Mouse (Mus musculus) MEL (cell line): ENCODE measurements at regions not wholly inside any gene's neighbourhood (a gene's known extent, or its start where the extent isn't known, plus 50 kb on each side); places are given as distances from the start of the nearest gene placed in this dataset.
A peak's percentile ranks its signal among the peaks of the same experiment; 100 is the strongest.

ENCODE experiments used
- DNase-seq: peaks from one replicate; pipeline ENCODE4 v3.0.0; 2011; ENCODE audit warnings: low read depth, low spot score
- H3K27ac ChIP-seq: 2 replicates; pipeline ENCODE4 v1.5.1; 2012; ENCODE audit warnings: low read depth, mild to moderate bottlenecking, control low read depth, low read length, moderate library complexity; ENCODE audit not compliant: control insufficient read depth
- H3K27me3 ChIP-seq, 2 experiments: fragments of 150-350 bp in 1 of 2; sonication (generic) in 1 of 2; 2 replicates each; pipeline ENCODE4 v1.6.1; 2012; ENCODE audit warnings: low read length in 2 of 2, mild to moderate bottlenecking in 2 of 2, improper control_type of control experiment in 1 of 2, moderate library complexity in 1 of 2; ENCODE audit not compliant: insufficient read depth in 2 of 2, control insufficient read depth in 1 of 2
- H3K36me3 ChIP-seq, 2 experiments: 2 replicates each; pipeline ENCODE4 v1.6.1; 2012 to 2014; ENCODE audit warnings: low read length in 2 of 2, improper control_type of control experiment in 1 of 2, inconsistent platforms in 1 of 2, mild to moderate bottlenecking in 1 of 2; ENCODE audit not compliant: insufficient read depth in 2 of 2, control insufficient read depth in 1 of 2
- H3K4me1 ChIP-seq, 2 experiments: fragments of 150-350 bp in 1 of 2; sonication (generic) in 1 of 2; 2 replicates each; pipeline ENCODE4 v1.6.1; 2012; ENCODE audit warnings: low read length in 2 of 2, improper control_type of control experiment in 1 of 2, mild to moderate bottlenecking in 1 of 2; ENCODE audit not compliant: insufficient read depth in 2 of 2, control insufficient read depth in 1 of 2
- H3K4me3 ChIP-seq, 2 experiments: fragments of 150-350 bp in 1 of 2; sonication (generic) in 1 of 2; 2 replicates each; pipeline ENCODE4 v1.5.1; 2012; ENCODE audit warnings: low read depth in 2 of 2, low read length in 2 of 2, mild to moderate bottlenecking in 2 of 2, moderate library complexity in 2 of 2, control low read depth in 1 of 2, improper control_type of control experiment in 1 of 2; ENCODE audit not compliant: control insufficient read depth in 1 of 2, insufficient read depth in 1 of 2
- H3K79me2 ChIP-seq: 2 replicates; pipeline ENCODE4 v1.6.1; 2012; ENCODE audit warnings: mild to moderate bottlenecking, low read length, moderate library complexity; ENCODE audit not compliant: control insufficient read depth, poor library complexity, insufficient read depth
- H3K9ac ChIP-seq: 2 replicates; pipeline ENCODE4 v1.6.1; 2012; ENCODE audit warnings: low read depth, mild to moderate bottlenecking, control low read depth, low read length, moderate library complexity; ENCODE audit not compliant: control insufficient read depth, poor library complexity, severe bottlenecking
- H3K9me3 ChIP-seq: fragments of 150-350 bp; sonication (generic); replicated peaks from 2 replicates; pipeline ENCODE4 v1.6.1; 2012; ENCODE audit warnings: mild to moderate bottlenecking, low read length, improper control_type of control experiment, moderate library complexity; ENCODE audit not compliant: insufficient read depth
- BHLHE40 ChIP-seq: IDR thresholded peaks from 2 replicates; pipeline ENCODE4 v1.6.1; 2012; ENCODE audit warnings: low read depth, mild to moderate bottlenecking, inconsistent platforms, low read length, improper control_type of control experiment, borderline replicate concordance
- CHD1 ChIP-seq: IDR thresholded peaks from 2 replicates; pipeline ENCODE4 v1.6.1; 2012; ENCODE audit warnings: low read depth, mild to moderate bottlenecking, inconsistent platforms, low read length, improper control_type of control experiment
- CHD2 ChIP-seq: IDR thresholded peaks from 2 replicates; pipeline ENCODE4 v1.6.1; 2011; ENCODE audit warnings: low read length, improper control_type of control experiment
- CTCF ChIP-seq, 3 experiments: IDR thresholded peaks in 2 of 3; conservative IDR thresholded peaks in 1 of 3; 2 replicates each; pipeline ENCODE4 v1.5.1; 2011 to 2012; ENCODE audit warnings: low read length in 3 of 3, low read depth in 2 of 3, mild to moderate bottlenecking in 2 of 3, improper control_type of control experiment in 1 of 3, inconsistent platforms in 1 of 3, mixed read lengths in 1 of 3, moderate library complexity in 1 of 3; ENCODE audit not compliant: control insufficient read depth in 1 of 3, insufficient read depth in 1 of 3, poor library complexity in 1 of 3, severe bottlenecking in 1 of 3
- E2F4 ChIP-seq: IDR thresholded peaks from 2 replicates; pipeline ENCODE4 v1.6.1; 2011; ENCODE audit warnings: low read depth, low read length, improper control_type of control experiment, borderline replicate concordance
- ELF1 ChIP-seq: IDR thresholded peaks from 2 replicates; pipeline ENCODE4 v1.6.1; 2014; ENCODE audit warnings: low read depth, mild to moderate bottlenecking, inconsistent platforms, low read length, improper control_type of control experiment, moderate library complexity
- EP300 ChIP-seq, 2 experiments: IDR thresholded peaks; 2 replicates each; pipeline ENCODE4 v1.6.1; 2011; ENCODE audit warnings: improper control_type of control experiment in 2 of 2, low read length in 2 of 2, low read depth in 1 of 2, mild to moderate bottlenecking in 1 of 2
- GABPA ChIP-seq: IDR thresholded peaks from 2 replicates; pipeline ENCODE4 v1.6.1; 2012; ENCODE audit warnings: low read depth, mild to moderate bottlenecking, inconsistent platforms, low read length, improper control_type of control experiment, moderate library complexity
- GATA1 ChIP-seq: IDR thresholded peaks from 2 replicates; pipeline ENCODE4 v1.6.1; 2011; ENCODE audit warnings: low read depth, low read length, improper control_type of control experiment
- HCFC1 ChIP-seq: IDR thresholded peaks from 2 replicates; pipeline ENCODE4 v1.6.1; 2012; ENCODE audit warnings: low read depth, mild to moderate bottlenecking, inconsistent platforms, low read length, improper control_type of control experiment, moderate library complexity
- JUND ChIP-seq: IDR thresholded peaks from 2 replicates; pipeline ENCODE4 v1.6.1; 2011; ENCODE audit warnings: low read depth, mild to moderate bottlenecking, improper control_type of control experiment, low read length
- MAFK ChIP-seq: IDR thresholded peaks from 2 replicates; pipeline ENCODE4 v1.6.1; 2011; ENCODE audit warnings: low read depth, mild to moderate bottlenecking, low read length, improper control_type of control experiment, borderline replicate concordance
- MAX ChIP-seq: IDR thresholded peaks from 2 replicates; pipeline ENCODE4 v1.6.1; 2011; ENCODE audit warnings: low read length, improper control_type of control experiment
- MXI1 ChIP-seq: IDR thresholded peaks from 2 replicates; pipeline ENCODE4 v1.6.1; 2011; ENCODE audit warnings: mild to moderate bottlenecking, low read depth, low read length, improper control_type of control experiment
- MYB ChIP-seq: IDR thresholded peaks from 2 replicates; pipeline ENCODE4 v1.6.1; 2011; ENCODE audit warnings: mild to moderate bottlenecking, low read depth, low read length, improper control_type of control experiment
- MYC ChIP-seq: IDR thresholded peaks from 2 replicates; pipeline ENCODE4 v1.6.1; 2011; ENCODE audit warnings: low read depth, mild to moderate bottlenecking, low read length, improper control_type of control experiment, moderate library complexity
- NELFE ChIP-seq: IDR thresholded peaks from 2 replicates; pipeline ENCODE4 v1.6.1; 2011; ENCODE audit warnings: low read depth, low read length, improper control_type of control experiment
- POLR2AphosphoS5 ChIP-seq: IDR thresholded peaks from 2 replicates; pipeline ENCODE4 v1.6.1; 2012; ENCODE audit warnings: low read depth, borderline replicate concordance, mild to moderate bottlenecking, inconsistent platforms, low read length, moderate library complexity, mixed read lengths
- RAD21 ChIP-seq: IDR thresholded peaks from 2 replicates; pipeline ENCODE4 v1.6.1; 2011; ENCODE audit warnings: mild to moderate bottlenecking, low read depth, low read length, improper control_type of control experiment
- SMC3 ChIP-seq: IDR thresholded peaks from 2 replicates; pipeline ENCODE4 v1.6.1; 2011; ENCODE audit warnings: low read depth, low read length, improper control_type of control experiment
- TAL1 ChIP-seq: IDR thresholded peaks from 2 replicates; pipeline ENCODE4 v1.6.1; 2012; ENCODE audit warnings: mild to moderate bottlenecking, inconsistent platforms, low read length, moderate library complexity, mixed read lengths
- TBP ChIP-seq: IDR thresholded peaks from 2 replicates; pipeline ENCODE4 v1.8.0; 2011; ENCODE audit warnings: low read depth, low read length, improper control_type of control experiment
- TCF12 ChIP-seq: IDR thresholded peaks from 2 replicates; pipeline ENCODE4 v1.6.1; 2014; ENCODE audit warnings: low read depth, mild to moderate bottlenecking, inconsistent platforms, low read length, improper control_type of control experiment, moderate library complexity
- USF1 ChIP-seq: IDR thresholded peaks from 2 replicates; pipeline ENCODE4 v1.6.1; 2014; ENCODE audit warnings: low read depth, mild to moderate bottlenecking, inconsistent platforms, low read length, improper control_type of control experiment, moderate library complexity
- USF2 ChIP-seq, 2 experiments: IDR thresholded peaks; 2 replicates each; pipeline ENCODE4 v1.6.1; 2011 to 2012; ENCODE audit warnings: improper control_type of control experiment in 2 of 2, low read length in 2 of 2, borderline replicate concordance in 1 of 2, inconsistent platforms in 1 of 2, low read depth in 1 of 2, mild to moderate bottlenecking in 1 of 2; ENCODE audit not compliant: insufficient read depth in 1 of 2
- ZC3H11A ChIP-seq: IDR thresholded peaks from 2 replicates; pipeline ENCODE4 v1.6.1; 2012; ENCODE audit warnings: low read depth, mild to moderate bottlenecking, inconsistent platforms, low read length, improper control_type of control experiment
- ZNF384 ChIP-seq: IDR thresholded peaks from 2 replicates; pipeline ENCODE4 v1.6.1; 2012; ENCODE audit warnings: low read depth, mild to moderate bottlenecking, inconsistent platforms, low read length, improper control_type of control experiment

GRCm38 (mm10) chr2:56304920-56305319, 818.9 kb downstream of the Nr4a2 start:
- Histone ChIP-seq H3K4me3 (no peak overlapping the region), H3K9ac (no peak overlapping the region), H3K4me1 (0 out of 4 replicates have a peak, but pooled peaks cover 0 to 4% of the 10 kb centered on the region in 2 experiments), H3K9me3 (no peaks in the 10 kb centered on the region), H3K79me2 (no peaks in the 10 kb centered on the region), H3K27me3 (no peaks in the 10 kb centered on the region), H3K36me3 (no peaks in the 10 kb centered on the region; a peak in 1 of 4 replicates), H3K27ac (no peak overlapping the region)
- peak; percentile 49 for DNase-seq
- TF ChIP-seq MXI1 (no peak), USF2 (IDR thresholded peaks at IDR 0.05; ENCODE audit: borderline replicate concordance in 1 of 2, insufficient read depth in 1 of 2, low read depth in 1 of 2, low read length in 2 of 2) (no peak), NELFE (no peak), MYB (no peak), RAD21 (no peak), CTCF (IDR thresholded peaks at IDR 0.05 in 2 of 3, conservative IDR thresholded peaks at IDR 0.05 in 1 of 3; ENCODE audit: control insufficient read depth in 1 of 3, insufficient read depth in 1 of 3, low read depth in 2 of 3, low read length in 3 of 3, poor library complexity in 1 of 3, severe bottlenecking in 1 of 3) (no peak), USF1 (no peak), ZNF384 (no peak), JUND (no peak), MAFK (no peak), EP300 (IDR thresholded peaks at IDR 0.05; ENCODE audit: low read depth in 1 of 2, low read length in 2 of 2) (no peak), GATA1 (no peak), ELF1 (no peak), CHD2 (no peak), SMC3 (no peak), TBP (no peak), TAL1 (no peak), POLR2AphosphoS5 (no peak), BHLHE40 (no peak), MYC (no peak)

GRCm38 (mm10) chr2:56321692-56322091, 802.1 kb downstream of the Nr4a2 start:
- DNase-seq: no peak
- Histone ChIP-seq H3K4me3 (no peak overlapping the region), H3K27ac (no peak overlapping the region), H3K9ac (no peak overlapping the region), H3K36me3 (no peaks in the 10 kb centered on the region), H3K79me2 (no peaks in the 10 kb centered on the region), H3K9me3 (no peaks in the 10 kb centered on the region)
- TF ChIP-seq USF2 (IDR thresholded peaks at IDR 0.05; ENCODE audit: borderline replicate concordance in 1 of 2, insufficient read depth in 1 of 2, low read depth in 1 of 2, low read length in 2 of 2): no peak
- TF ChIP-seq ZNF384: no peak
- no peak for TF ChIP-seq JUND
- no peak for TF ChIP-seq EP300 (IDR thresholded peaks at IDR 0.05; ENCODE audit: low read depth in 1 of 2, low read length in 2 of 2)
- no peak for TF ChIP-seq E2F4
- no peak for TF ChIP-seq CHD1
- no peak for TF ChIP-seq HCFC1
- no peak for TF ChIP-seq GABPA
- no peak for TF ChIP-seq MAX
- no peak for TF ChIP-seq TCF12
- no peak for TF ChIP-seq ELF1
- TF ChIP-seq ZC3H11A: no peak
- TF ChIP-seq, all 39 proteins: peak for 0
- Histone ChIP-seq H3K4me1 (no peaks in the 10 kb centered on the region; a peak in 1 of 4 replicates), H3K27me3 (no peaks in the 10 kb centered on the region)
